Mouse (Mus musculus) liver, embryonic 11.5 days (tissue): ENCODE measurements around the gene Tmem143. TPM values are rescaled to one million over a fixed set of nuclear protein-coding genes. Genes with fewer than 3 reads are reported as not detected.

Source experiments
- ATAC-seq: fragments of 200-750 bp; cut with Nextera tagmentation; replicated peaks from 2 replicates; pipeline ENCODE4 v1.8.0; 2017; ENCODE audit warnings: moderate number of reproducible peaks, mild to moderate bottlenecking, moderate TSS enrichment, moderate library complexity; ENCODE audit not compliant: low FRiP score
- DNase-seq: peaks from one replicate; pipeline ENCODE4 v3.0.0-alpha.2; 2017; ENCODE audit warnings: low spot score
- H3K27ac ChIP-seq: fragments of 300-500 bp; sonication (generic); 2 replicates; pipeline ENCODE4 v1.5.1; 2014; ENCODE audit warnings: mild to moderate bottlenecking, low read depth, low read length, control low read depth
- H3K27me3 ChIP-seq: fragments of 300-500 bp; sonication (generic); replicated peaks from 2 replicates; pipeline ENCODE4 v1.6.1; 2014; ENCODE audit warnings: low read length, mixed read lengths; ENCODE audit not compliant: control insufficient read depth, insufficient read depth
- H3K36me3 ChIP-seq: fragments of 300-500 bp; sonication (generic); 2 replicates; pipeline ENCODE4 v1.6.1; 2014; ENCODE audit warnings: mild to moderate bottlenecking, low read length, moderate library complexity, mixed read lengths; ENCODE audit not compliant: control insufficient read depth, insufficient read depth
- H3K4me1 ChIP-seq: fragments of 300-500 bp; sonication (generic); replicated peaks from 2 replicates; pipeline ENCODE4 v1.6.1; 2014; ENCODE audit warnings: low read length, mixed read lengths; ENCODE audit not compliant: control insufficient read depth, insufficient read depth
- H3K4me2 ChIP-seq: fragments of 300-500 bp; sonication (generic); 2 replicates; pipeline ENCODE4 v1.6.1; 2014; ENCODE audit warnings: mild to moderate bottlenecking, control low read depth, moderate library complexity
- H3K4me3 ChIP-seq: fragments of 300-500 bp; sonication (generic); 2 replicates; pipeline ENCODE4 v1.5.1; 2014; ENCODE audit warnings: low read depth, low read length, control low read depth
- H3K9ac ChIP-seq: fragments of 300-500 bp; sonication (generic); 2 replicates; pipeline ENCODE4 v1.6.1; 2014; ENCODE audit warnings: low read depth, low read length, control low read depth
- H3K9me3 ChIP-seq: fragments of 300-500 bp; sonication (generic); 2 replicates; pipeline ENCODE4 v1.6.1; 2016; ENCODE audit warnings: low read length, inconsistent platforms, mixed read lengths; ENCODE audit not compliant: control insufficient read depth
- WGBS: fragments of 180-500 bp; shearing (Covaris S2); extraction: QIAGEN DNeasy Blood & Tissue Kit; methylation state at CpG from one replicate; pipeline ENCODE4 v1.1.7; 2014; 5-methylcytosine and 5-hydroxymethylcytosine counted together
- polyA plus RNA-seq: library from polyadenylated mRNA; unstranded; fragments of >200 nt; fragmentation: Nextera tagmentation; extraction: Ambion mirVana; gene quantifications from 2 replicates; pipeline ENCODE4 v1.2.1, GENCODE M21; 2014

Gene Tmem143
- polyA plus RNA-seq, 1 experiment from 2014 or later = 5.8 TPM

DNA sequence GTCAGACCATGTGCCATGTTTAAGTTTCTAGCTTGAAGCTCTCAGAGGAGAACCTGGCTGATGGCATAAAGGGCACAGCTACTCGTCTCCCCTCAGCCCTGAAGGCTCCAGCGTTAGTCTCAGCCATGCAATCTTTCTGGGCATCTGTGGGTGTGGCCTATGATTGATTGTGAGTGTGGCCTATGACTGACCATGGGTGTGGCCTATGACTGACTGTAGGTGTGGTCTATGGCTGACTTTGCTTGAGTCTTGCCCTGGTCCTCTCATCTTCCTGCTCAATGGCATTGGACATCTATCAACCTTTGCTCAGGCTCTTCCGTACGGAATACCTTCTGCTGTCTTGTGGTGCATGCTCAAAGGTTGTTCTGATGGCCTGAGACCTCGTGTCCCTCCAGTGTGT lies 4.8 kb downstream of the Tmem143 start:
- Histone ChIP-seq H3K4me1 (peaks cover 4% of the 10 kb centered on the region; the same call in 1 of the 2 replicates), H3K36me3 (no peaks in the 10 kb centered on the region), H3K9ac (no peak overlapping the region), H3K9me3 (no peaks in the 10 kb centered on the region), H3K4me2 (no peak overlapping the region), H3K4me3 (no peak overlapping the region), H3K27ac (no peak overlapping the region), H3K27me3 (no peaks in the 10 kb centered on the region)
- 52% methylated on average over 5 of the region's 5 CpGs for WGBS
- DNase-seq (no peak), ATAC-seq (peak; percentile 60)

DNA sequence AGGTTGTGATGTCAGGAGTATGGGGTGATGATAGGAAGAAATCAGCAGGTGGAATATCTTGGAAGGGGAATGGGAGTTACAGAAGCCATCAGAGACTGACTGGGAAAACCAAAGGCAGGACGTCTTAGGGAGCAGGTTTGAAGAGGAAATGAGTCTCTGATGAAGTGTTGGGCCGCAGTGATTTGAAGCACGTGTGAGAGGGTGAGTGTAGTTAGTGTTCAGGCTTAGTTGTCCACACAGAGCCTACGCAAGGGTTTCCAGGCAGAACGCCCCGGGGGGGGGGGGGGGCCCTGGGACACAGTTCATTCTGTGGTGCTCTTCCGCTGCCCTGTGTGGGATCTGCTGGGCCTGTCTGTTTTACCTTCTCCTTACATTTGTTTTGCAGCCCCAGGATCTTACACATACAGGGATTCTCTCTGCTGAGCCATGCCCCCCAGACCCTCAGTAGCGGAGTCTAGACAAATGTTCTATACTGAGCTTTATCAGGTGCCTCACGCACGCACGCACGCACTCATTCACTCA lies 5.8 kb downstream of the Tmem143 start:
- H3K27ac ChIP-seq = no peak overlapping the region
- H3K9ac ChIP-seq = no peak overlapping the region
- no peaks in the 10 kb centered on the region for H3K36me3 ChIP-seq
- no peak for DNase-seq
- WGBS = 80% methylated on average over 11 of the region's 12 CpGs
- H3K27me3 ChIP-seq = no peaks in the 10 kb centered on the region
- H3K9me3 ChIP-seq = no peaks in the 10 kb centered on the region
- H3K4me1 ChIP-seq = peaks cover 4% of the 10 kb centered on the region; the same call in 1 of the 2 replicates
- no peak overlapping the region for H3K4me2 ChIP-seq
- no peak overlapping the region for H3K4me3 ChIP-seq
- no peak for ATAC-seq

DNA sequence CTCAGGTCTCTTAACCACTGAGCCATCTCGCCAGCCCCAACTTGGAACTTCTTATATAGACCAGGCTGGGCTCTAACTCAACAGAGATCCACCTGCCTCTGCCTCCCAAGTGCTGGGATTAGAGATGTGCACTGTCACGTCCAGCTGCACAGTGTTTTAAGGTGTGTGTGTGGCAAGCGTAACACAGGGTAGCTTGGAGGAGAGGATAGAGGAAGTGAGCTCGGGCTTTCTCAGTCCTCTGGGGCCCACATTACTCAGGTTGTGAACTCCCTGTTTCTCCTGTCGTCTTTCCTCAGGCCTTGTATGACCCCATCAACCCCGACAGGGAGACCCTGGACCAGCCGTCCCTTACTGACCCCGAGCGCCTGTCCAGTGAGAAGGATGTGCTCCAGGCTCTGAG lies 9.9 kb downstream of the Tmem143 start:
- H3K36me3 ChIP-seq = peaks cover 11% of the 10 kb centered on the region; the same call in 1 of the 2 replicates
- no peak overlapping the region for H3K4me3 ChIP-seq
- ATAC-seq (no peak), DNase-seq (no peak)
- no peak overlapping the region for H3K4me2 ChIP-seq
- H3K9ac ChIP-seq = no peak overlapping the region
- H3K4me1 ChIP-seq = 0 out of 2 replicates have a peak, but pooled peaks cover 2% of the 10 kb centered on the region
- no peak overlapping the region for H3K27ac ChIP-seq
- no peaks in the 10 kb centered on the region; the same call in 1 of the 2 replicates for H3K9me3 ChIP-seq
- WGBS = 82% methylated on average over 9 of the region's 9 CpGs
- no peaks in the 10 kb centered on the region for H3K27me3 ChIP-seq

DNA sequence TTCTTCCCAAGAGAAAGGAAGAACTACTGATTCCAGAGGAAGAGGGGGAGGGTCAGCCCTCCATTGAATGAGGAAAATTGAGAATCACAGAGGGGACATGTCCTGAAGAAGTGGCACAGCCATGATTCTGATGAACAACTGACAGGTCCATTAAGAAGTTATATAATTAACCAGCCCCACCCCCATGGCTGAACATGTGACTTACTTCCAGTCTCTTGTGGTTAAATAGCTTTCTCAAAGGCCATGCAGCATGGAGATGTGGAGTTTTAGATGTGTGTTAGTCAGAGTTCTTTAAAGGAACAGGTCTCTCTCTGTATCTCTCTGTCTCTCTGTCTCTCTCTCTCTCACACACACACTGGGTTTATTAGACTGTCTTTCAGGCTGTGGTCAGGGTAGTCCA lies 11.6 kb downstream of the Tmem143 start:
- Histone ChIP-seq H3K27me3 (no peaks in the 10 kb centered on the region), H3K4me2 (no peak overlapping the region), H3K9ac (no peak overlapping the region), H3K9me3 (no peaks in the 10 kb centered on the region; the same call in 1 of the 2 replicates), H3K4me3 (no peak overlapping the region), H3K36me3 (peaks cover 11% of the 10 kb centered on the region; the same call in 1 of the 2 replicates), H3K27ac (no peak overlapping the region), H3K4me1 (no peaks in the 10 kb centered on the region)
- DNase-seq (no peak), ATAC-seq (no peak)

DNA sequence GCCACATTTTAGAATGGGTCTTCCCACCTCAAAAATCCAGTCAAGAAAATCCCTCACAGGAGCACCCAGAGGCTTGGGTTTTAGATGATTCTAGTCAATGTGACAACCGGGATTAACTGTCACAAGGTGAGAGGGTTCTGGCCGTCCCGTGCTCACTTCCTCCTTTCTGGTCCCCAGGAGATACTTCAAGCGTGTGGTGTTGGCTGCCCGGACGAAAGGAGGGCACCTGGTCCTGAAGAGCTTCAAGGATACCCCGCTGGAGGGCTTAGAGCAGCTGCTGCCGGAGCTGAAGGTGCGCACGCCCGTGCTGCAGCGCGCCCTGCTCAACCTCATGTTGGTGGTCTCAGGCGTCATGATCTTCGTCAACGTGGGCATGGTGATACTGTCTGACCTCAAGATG lies 12.4 kb downstream of the Tmem143 start:
- Histone ChIP-seq H3K27ac (no peak overlapping the region), H3K4me3 (no peak overlapping the region), H3K4me2 (no peak overlapping the region), H3K27me3 (no peaks in the 10 kb centered on the region), H3K9me3 (no peaks in the 10 kb centered on the region; the same call in 1 of the 2 replicates), H3K4me1 (no peaks in the 10 kb centered on the region), H3K9ac (no peak overlapping the region), H3K36me3 (peaks cover 11% of the 10 kb centered on the region; the same call in 1 of the 2 replicates)
- WGBS = 89% methylated on average over 16 of the region's 16 CpGs
- no peak for ATAC-seq
- DNase-seq = no peak

DNA sequence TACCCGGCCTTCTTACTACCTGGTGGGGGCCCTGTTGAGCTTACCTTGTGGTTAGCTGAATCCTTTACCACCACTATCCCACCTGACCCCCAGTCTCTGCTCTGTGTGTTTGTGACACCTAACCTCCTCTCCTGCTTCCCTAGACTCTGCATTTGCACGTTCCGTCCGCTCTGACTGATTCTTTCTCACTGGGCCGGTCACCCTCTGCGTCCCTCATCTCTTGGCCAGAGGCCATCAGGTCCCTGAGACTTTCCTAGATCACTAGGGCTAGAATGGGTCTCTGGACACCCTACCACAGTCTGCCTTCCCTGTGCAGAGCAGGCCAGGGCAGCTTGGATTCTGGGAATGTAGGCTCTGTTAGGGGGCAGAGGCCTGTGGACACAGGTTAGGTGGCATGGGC lies 17.3 kb downstream of the Tmem143 start:
- H3K4me2 ChIP-seq = no peak overlapping the region

DNA sequence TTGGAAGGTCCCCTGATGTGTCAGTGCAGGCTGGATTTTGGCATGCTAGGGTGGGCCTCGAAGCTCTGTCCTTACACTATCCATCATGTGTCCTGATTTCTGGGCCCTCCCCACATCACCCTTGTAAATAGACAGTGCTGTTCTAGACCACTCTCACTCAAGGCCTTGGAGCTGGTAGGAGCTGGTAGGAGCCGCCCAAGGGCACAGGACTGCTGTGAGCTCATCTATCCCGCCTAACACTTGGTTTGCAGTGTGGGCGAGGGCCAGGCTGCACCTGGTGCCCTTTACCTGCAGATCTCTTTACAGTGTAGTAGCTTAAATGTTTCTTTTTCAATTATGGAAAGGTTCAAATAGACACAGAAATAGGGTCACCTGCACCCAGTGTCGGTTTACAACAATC lies 18.3 kb downstream of the Tmem143 start:
- Histone ChIP-seq H3K9me3 (no peaks in the 10 kb centered on the region), H3K4me1 (peaks cover 28% of the 10 kb centered on the region), H3K27me3 (no peaks in the 10 kb centered on the region), H3K4me2 (no peak overlapping the region), H3K4me3 (no peak overlapping the region), H3K9ac (no peak overlapping the region), H3K27ac (no peak overlapping the region), H3K36me3 (peaks cover 4% of the 10 kb centered on the region; the same call in 1 of the 2 replicates)
- ATAC-seq (no peak), DNase-seq (no peak)
- WGBS = 81% methylated on average over 5 of the region's 5 CpGs

More for the DNA sequence above, 17.3 kb downstream of the Tmem143 start:
- H3K4me3 ChIP-seq = no peak overlapping the region
- 0 out of 2 replicates have a peak overlapping the region, but pooled peaks have one; percentile 13 for H3K27ac ChIP-seq
- H3K9me3 ChIP-seq = no peaks in the 10 kb centered on the region; the same call in 1 of the 2 replicates
- ATAC-seq (no peak), DNase-seq (no peak)
- H3K9ac ChIP-seq = no peak overlapping the region
- WGBS = 90% methylated on average over 6 of the region's 6 CpGs
- no peaks in the 10 kb centered on the region for H3K27me3 ChIP-seq
- H3K4me1 ChIP-seq = peaks cover 24% of the 10 kb centered on the region
- H3K36me3 ChIP-seq = peaks cover 12% of the 10 kb centered on the region; the same call in 1 of the 2 replicates

DNA sequence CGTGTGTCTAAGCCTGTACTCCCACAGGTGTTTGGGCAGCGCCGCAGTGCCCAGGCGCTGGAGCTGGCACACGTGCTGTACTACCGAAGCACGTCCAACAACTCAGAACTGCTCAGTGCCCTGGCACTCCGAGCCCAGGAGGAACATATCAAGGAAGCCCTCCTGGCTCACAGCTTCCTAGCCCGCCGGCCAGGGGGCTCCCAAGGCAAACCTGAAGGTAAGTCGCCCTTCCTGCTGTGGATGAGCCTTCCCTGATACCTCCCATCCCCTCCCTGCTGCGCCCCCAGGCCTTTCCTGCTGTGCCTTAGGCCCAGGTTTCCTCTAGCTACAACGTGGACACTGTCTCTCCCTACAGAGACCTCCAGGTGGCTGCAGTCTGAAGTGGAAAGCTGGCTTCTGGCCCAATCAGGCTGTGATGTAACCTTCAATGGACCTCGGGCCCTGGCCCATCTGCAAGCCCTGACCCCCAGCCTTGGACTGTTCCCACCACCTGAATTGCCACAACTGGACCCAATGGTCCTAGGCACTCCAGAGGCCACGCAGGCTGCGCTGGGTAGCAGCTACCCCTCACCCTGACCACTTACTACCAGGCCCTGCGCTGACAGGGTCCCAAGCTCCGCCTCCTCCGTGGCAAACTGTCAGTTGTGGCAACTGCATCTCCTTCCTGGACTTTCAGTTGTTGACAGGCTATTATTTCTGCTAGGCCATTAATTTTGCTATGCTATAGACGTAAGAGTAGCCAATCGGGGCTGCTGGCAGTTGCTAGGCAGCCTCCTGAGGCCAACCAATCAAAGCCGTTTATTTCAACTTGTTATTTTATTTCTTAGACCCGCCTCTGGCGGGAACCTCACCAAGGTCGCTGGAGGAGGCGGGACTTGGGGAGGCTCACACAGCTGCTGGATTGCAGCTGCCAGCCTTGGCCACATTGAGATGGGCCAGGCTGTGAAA lies 19.6 kb downstream of the Tmem143 start:
- ATAC-seq = peak; percentile 48; the same call in 1 of the 2 replicates
- H3K27me3 ChIP-seq = no peaks in the 10 kb centered on the region
- peak overlapping the region; percentile 55 for H3K4me2 ChIP-seq
- 44% methylated on average over 26 of the region's 26 CpGs for WGBS
- H3K9ac ChIP-seq = peak overlapping the region; percentile 3; the same call in 1 of the 2 replicates
- H3K27ac ChIP-seq = peak overlapping the region; percentile 71
- H3K36me3 ChIP-seq = peaks cover 3% of the 10 kb centered on the region; the same call in 1 of the 2 replicates
- peaks cover 37% of the 10 kb centered on the region for H3K4me1 ChIP-seq
- peak overlapping the region; percentile 22 for H3K4me3 ChIP-seq
- DNase-seq = peak; percentile 60
- no peaks in the 10 kb centered on the region for H3K9me3 ChIP-seq
